Mouse (Mus musculus): ENCODE measurements around the gene Hist4h4. TPM values are rescaled to one million over a fixed set of nuclear protein-coding genes. Genes with fewer than 3 reads are reported as not detected.

The Hist4h4 gene
- polyA plus RNA-seq, 2 experiments = 1.1 to 1.2 TPM

DNA sequence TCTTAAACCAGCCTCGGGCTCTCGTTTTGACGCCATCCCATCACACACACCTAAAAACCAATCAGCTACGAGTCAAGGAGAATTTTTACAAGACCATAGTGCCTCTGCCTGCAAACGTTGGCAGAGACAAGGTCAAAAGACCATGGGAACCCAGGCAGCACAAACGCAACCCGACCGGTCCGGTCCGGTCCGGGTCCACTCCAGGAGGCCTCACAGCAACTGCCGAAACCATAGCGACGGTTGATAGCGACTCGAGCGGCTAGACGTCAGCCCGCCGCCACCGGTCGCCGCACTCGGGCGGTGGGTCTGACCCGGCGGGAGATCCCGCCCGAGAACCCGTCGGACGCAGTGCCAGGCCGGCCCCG lies 23.3 kb upstream of the Hist4h4 start, which contains the start of gene BC049715:
BC049715 (plus strand) TSS at position 111 of the 365 bp plus-strand sequence.
- H3K27ac ChIP-seq (replicated peaks; ENCODE audit: low read depth, low read length) = peak within 1 kb of the TSS; percentile 82
- WGBS = under 1% methylated on average over 33 of the region's 34 CpGs
- H3K36me3 ChIP-seq (ENCODE audit: control insufficient read depth, insufficient read depth, low read length) = peaks cover 28% of the 10 kb centered on the region
- no peaks in the 10 kb centered on the region for H3K9me3 ChIP-seq (ENCODE audit: control insufficient read depth, low read length)
- DNase-seq (ENCODE audit: low spot score) (no peak), ATAC-seq (ENCODE audit: low FRiP score, low read depth) (no peak)
- H3K9ac ChIP-seq (ENCODE audit: low read depth, low read length, severe bottlenecking) = peak within 1 kb of the TSS; percentile 99
- TF ChIP-seq POLR2A (IDR thresholded peaks at IDR 0.05; ENCODE audit: borderline replicate concordance, extremely low read depth, insufficient read depth, insufficient read length) = no peak
- H3K4me1 ChIP-seq (ENCODE audit: control insufficient read depth, insufficient read depth, low read length) = 0 out of 2 replicates have a peak, but pooled peaks cover 3% of the 10 kb centered on the region
- H3K4me3 ChIP-seq (replicated peaks; ENCODE audit: low read length) = peak within 1 kb of the TSS; percentile 100
- peak within 1 kb of the TSS; percentile 61 for H3K4me2 ChIP-seq (replicated peaks; ENCODE audit: low read depth, low read length, severe bottlenecking)
- H3K27me3 ChIP-seq (ENCODE audit: control insufficient read depth, insufficient read depth, low read length) = no peaks in the 10 kb centered on the region

DNA sequence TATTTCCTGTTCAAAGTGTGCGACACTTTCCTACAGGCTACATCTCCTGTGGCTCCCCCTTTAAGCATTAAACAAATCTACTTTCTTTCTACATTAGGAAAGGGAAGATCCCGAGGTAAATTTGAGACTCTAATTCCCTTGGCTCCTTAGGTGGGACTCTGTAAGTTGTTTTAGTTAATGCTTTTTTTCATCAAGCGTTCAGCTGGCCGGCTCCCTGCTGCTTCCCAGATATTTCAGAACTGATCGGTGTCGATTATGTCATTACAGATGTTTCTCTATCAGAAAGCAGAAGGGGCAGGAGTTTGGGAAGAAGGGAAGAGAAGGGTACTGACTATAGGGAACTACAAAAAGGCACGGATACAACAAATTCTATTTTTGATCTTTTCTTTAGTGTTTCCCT lies 22.9 kb upstream of the Hist4h4 start:
- WGBS = 12% methylated on average over 7 of the region's 7 CpGs
- DNase-seq (ENCODE audit: low spot score) = no peak
- Histone ChIP-seq H3K4me1 (ENCODE audit: control insufficient read depth, insufficient read depth, low read length) (0 out of 2 replicates have a peak, but pooled peaks cover 3% of the 10 kb centered on the region), H3K9me3 (ENCODE audit: control insufficient read depth, low read length) (no peaks in the 10 kb centered on the region), H3K27ac (replicated peaks; ENCODE audit: low read depth, low read length) (no peak overlapping the region), H3K9ac (ENCODE audit: low read depth, low read length, severe bottlenecking) (peak overlapping the region; percentile 99), H3K4me2 (replicated peaks; ENCODE audit: low read depth, low read length, severe bottlenecking) (peak overlapping the region; percentile 61), H3K4me3 (replicated peaks; ENCODE audit: low read length) (peak overlapping the region; percentile 100), H3K27me3 (ENCODE audit: control insufficient read depth, insufficient read depth, low read length) (no peaks in the 10 kb centered on the region), H3K36me3 (ENCODE audit: control insufficient read depth, insufficient read depth, low read length) (peaks cover 31% of the 10 kb centered on the region)
- ATAC-seq (ENCODE audit: low FRiP score, low read depth) = no peak
- TF ChIP-seq POLR2A (IDR thresholded peaks at IDR 0.05; ENCODE audit: borderline replicate concordance, extremely low read depth, insufficient read depth, insufficient read length) = no peak

DNA sequence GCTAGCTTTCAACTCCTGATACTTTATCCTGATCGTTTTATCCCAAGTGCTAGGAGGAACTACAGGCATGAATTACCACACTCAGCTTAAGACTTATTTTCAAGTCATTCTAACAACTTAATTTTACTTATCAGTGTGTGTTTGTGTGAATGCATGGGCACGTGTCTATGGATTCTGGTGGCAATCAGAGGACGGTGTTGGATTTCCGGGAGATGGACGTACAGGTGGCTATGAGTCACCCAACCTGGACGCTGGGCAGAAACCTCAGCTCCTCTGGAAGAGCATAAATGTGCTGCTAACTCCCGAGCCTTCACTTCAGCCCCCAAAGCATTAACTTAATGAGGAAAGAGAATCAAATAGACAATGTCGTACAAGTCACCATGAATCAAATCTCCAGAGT lies 20.8 kb upstream of the Hist4h4 start:
- Histone ChIP-seq H3K36me3 (ENCODE audit: control insufficient read depth, insufficient read depth, low read length) (peaks cover 52% of the 10 kb centered on the region), H3K27ac (replicated peaks; ENCODE audit: low read depth, low read length) (no peak overlapping the region)

DNA sequence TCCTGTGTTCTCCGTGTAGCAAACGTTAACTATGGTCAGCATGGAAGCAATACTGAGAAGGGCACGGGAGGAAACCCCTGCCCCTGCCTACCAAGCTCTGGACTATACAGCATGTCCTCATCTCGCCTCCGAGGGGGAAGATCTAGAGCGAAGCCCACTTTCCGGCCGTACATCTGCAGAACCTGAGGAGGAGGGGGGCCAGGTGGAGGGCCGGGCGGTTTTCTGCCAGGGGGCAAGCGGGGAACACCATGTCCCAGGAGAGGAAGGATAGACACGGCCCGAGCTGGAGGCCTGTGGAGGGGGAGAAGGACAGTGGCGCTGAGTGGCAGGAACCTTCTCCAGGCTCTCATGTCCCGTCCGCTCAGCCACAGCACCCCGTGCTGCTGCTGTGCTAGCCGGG lies 16.9 kb upstream of the Hist4h4 start:
- DNase-seq (ENCODE audit: low spot score) (no peak), ATAC-seq (ENCODE audit: low FRiP score, low read depth) (no peak)
- Histone ChIP-seq H3K4me1 (ENCODE audit: control insufficient read depth, insufficient read depth, low read length) (no peaks in the 10 kb centered on the region), H3K27ac (replicated peaks; ENCODE audit: low read depth, low read length) (no peak overlapping the region), H3K36me3 (ENCODE audit: control insufficient read depth, insufficient read depth, low read length) (peaks cover 90% of the 10 kb centered on the region), H3K4me2 (replicated peaks; ENCODE audit: low read depth, low read length, severe bottlenecking) (no peak overlapping the region), H3K9ac (ENCODE audit: low read depth, low read length, severe bottlenecking) (no peak overlapping the region), H3K27me3 (ENCODE audit: control insufficient read depth, insufficient read depth, low read length) (no peaks in the 10 kb centered on the region), H3K4me3 (replicated peaks; ENCODE audit: low read length) (no peak overlapping the region), H3K9me3 (ENCODE audit: control insufficient read depth, low read length) (no peaks in the 10 kb centered on the region)
- 94% methylated on average over 18 of the region's 18 CpGs for WGBS
- no peak for TF ChIP-seq POLR2A (IDR thresholded peaks at IDR 0.05; ENCODE audit: borderline replicate concordance, extremely low read depth, insufficient read depth, insufficient read length)

More for the DNA sequence above, 20.8 kb upstream of the Hist4h4 start:
- H3K9me3 ChIP-seq (ENCODE audit: control insufficient read depth, low read length) = no peaks in the 10 kb centered on the region
- no peak overlapping the region for H3K4me2 ChIP-seq (replicated peaks; ENCODE audit: low read depth, low read length, severe bottlenecking)
- no peaks in the 10 kb centered on the region for H3K27me3 ChIP-seq (ENCODE audit: control insufficient read depth, insufficient read depth, low read length)
- TF ChIP-seq POLR2A (IDR thresholded peaks at IDR 0.05; ENCODE audit: borderline replicate concordance, extremely low read depth, insufficient read depth, insufficient read length) = no peak
- ATAC-seq (ENCODE audit: low FRiP score, low read depth) = no peak
- no peak overlapping the region for H3K9ac ChIP-seq (ENCODE audit: low read depth, low read length, severe bottlenecking)
- WGBS = 92% methylated on average over 8 of the region's 8 CpGs
- H3K4me3 ChIP-seq (replicated peaks; ENCODE audit: low read length) = no peak overlapping the region
- H3K4me1 ChIP-seq (ENCODE audit: control insufficient read depth, insufficient read depth, low read length) = 0 out of 2 replicates have a peak, but pooled peaks cover 3% of the 10 kb centered on the region
- DNase-seq (ENCODE audit: low spot score) = no peak

DNA sequence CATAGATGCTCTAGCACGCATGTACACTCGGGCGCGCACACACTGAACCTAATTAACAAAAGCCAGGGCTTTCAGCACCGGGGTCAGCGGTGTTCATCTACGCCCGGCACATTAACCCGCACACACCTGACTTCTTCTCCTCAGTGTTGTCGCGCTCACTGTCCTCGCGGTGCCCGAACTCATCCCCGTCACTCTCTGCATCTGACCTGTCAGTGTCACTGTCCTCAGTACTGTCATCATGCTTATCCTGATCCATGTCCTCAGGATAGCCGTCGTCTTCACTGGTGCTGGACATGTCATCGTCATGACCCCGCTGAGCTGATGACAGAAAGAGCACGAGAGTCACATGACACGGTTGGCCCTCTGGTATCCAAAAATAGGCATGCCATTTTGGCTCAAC lies 16.2 kb upstream of the Hist4h4 start:
- Histone ChIP-seq H3K4me3 (replicated peaks; ENCODE audit: low read length) (no peak overlapping the region), H3K27me3 (ENCODE audit: control insufficient read depth, insufficient read depth, low read length) (no peaks in the 10 kb centered on the region), H3K4me2 (replicated peaks; ENCODE audit: low read depth, low read length, severe bottlenecking) (no peak overlapping the region), H3K36me3 (ENCODE audit: control insufficient read depth, insufficient read depth, low read length) (peaks cover 92% of the 10 kb centered on the region), H3K9ac (ENCODE audit: low read depth, low read length, severe bottlenecking) (no peak overlapping the region), H3K27ac (replicated peaks; ENCODE audit: low read depth, low read length) (no peak overlapping the region), H3K9me3 (ENCODE audit: control insufficient read depth, low read length) (no peaks in the 10 kb centered on the region), H3K4me1 (ENCODE audit: control insufficient read depth, insufficient read depth, low read length) (no peaks in the 10 kb centered on the region)
- DNase-seq (ENCODE audit: low spot score) = no peak
- WGBS = 95% methylated on average over 21 of the region's 21 CpGs
- TF ChIP-seq POLR2A (IDR thresholded peaks at IDR 0.05; ENCODE audit: borderline replicate concordance, extremely low read depth, insufficient read depth, insufficient read length) = no peak
- no peak for ATAC-seq (ENCODE audit: low FRiP score, low read depth)

DNA sequence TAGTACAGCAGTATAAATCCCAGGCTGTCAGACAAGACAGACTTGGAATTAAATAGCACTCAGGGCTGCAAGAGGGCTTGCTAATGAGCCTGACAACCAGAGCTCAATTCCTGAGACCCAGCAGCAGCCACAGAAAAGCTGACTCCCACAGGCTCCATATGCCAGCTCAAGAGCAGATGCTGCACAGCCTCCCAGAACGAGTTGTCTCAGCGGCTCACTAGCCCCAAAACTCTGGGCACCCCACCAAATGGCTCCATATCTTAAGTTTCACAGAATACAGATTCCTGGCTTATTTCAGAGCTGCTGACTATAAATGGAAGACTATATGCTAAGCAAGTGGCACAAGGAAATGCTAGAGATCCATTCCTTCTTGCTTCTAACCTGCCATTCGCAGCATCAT lies 13.3 kb upstream of the Hist4h4 start:
- no peak for DNase-seq (ENCODE audit: low spot score)
- no peak overlapping the region for H3K4me2 ChIP-seq (replicated peaks; ENCODE audit: low read depth, low read length, severe bottlenecking)
- H3K27ac ChIP-seq (replicated peaks; ENCODE audit: low read depth, low read length) = no peak overlapping the region
- no peaks in the 10 kb centered on the region for H3K27me3 ChIP-seq (ENCODE audit: control insufficient read depth, insufficient read depth, low read length)
- TF ChIP-seq POLR2A (IDR thresholded peaks at IDR 0.05; ENCODE audit: borderline replicate concordance, extremely low read depth, insufficient read depth, insufficient read length) = no peak
- WGBS = 94% methylated on average over 3 of the region's 3 CpGs
- ATAC-seq (ENCODE audit: low FRiP score, low read depth) = no peak
- H3K36me3 ChIP-seq (ENCODE audit: control insufficient read depth, insufficient read depth, low read length) = peaks cover 93% of the 10 kb centered on the region
- H3K4me3 ChIP-seq (replicated peaks; ENCODE audit: low read length) = no peak overlapping the region
- H3K9me3 ChIP-seq (ENCODE audit: control insufficient read depth, low read length) = no peaks in the 10 kb centered on the region
- H3K4me1 ChIP-seq (ENCODE audit: control insufficient read depth, insufficient read depth, low read length) = no peaks in the 10 kb centered on the region
- no peak overlapping the region for H3K9ac ChIP-seq (ENCODE audit: low read depth, low read length, severe bottlenecking)

Measured in limb, embryonic 14.5 days (tissue).